Mouse (Mus musculus): ENCODE measurements around the gene Idh2.

The Idh2 gene

DNA sequence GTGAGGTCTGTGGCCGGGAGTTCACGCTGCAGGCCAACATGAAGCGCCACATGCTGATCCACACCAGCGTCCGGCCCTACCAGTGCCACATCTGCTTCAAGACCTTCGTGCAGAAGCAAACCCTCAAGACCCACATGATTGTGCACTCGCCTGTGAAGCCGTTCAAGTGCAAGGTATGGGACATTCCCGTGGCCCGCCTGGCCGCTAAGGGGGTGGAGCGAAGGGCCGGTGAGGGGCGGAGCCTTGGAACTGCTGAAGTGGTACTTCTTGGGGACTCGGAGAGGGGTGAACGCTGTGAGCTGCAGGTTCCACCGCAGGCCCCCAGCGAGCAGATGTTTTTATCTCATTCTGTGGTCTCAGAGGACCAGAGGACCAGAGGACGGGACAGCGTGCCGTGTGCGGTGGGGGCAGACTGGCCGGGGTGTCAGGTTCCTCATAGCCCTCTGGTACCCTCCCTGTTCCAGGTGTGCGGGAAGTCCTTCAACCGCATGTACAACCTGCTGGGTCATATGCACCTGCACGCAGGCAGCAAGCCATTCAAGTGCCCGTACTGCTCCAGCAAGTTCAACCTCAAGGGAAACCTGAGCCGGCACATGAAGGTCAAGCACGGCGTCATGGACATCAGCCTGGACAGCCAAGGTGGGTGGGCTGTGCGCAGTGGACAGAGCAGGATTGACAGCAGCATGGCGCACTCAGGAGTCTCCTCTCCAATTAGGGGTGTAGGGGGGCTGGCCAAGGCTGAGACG lies 29.0 kb downstream of the Idh2 start:
- DNase-seq (ENCODE audit: low read depth, low spot score) = no peak

DNA sequence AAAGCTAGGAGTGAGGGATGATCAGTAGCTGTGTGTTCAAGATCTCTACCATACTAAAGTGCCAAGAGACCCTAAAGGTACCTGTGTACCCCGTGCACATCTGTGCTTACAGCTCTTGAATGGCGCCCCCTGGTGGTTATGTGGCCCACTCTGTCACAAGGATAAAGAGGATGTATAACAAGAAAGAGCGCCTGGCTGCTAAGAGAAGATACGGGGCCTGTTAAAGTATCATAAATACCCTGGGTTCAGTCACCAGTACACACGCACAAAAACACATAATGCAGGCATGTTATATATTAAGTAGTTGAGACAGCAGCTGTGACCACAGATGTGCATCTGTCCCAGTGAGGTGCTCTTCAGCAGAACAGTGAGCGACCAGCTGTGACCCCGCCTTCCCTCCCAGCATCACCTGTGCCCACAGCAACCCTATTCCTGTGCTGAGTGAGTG lies 30.7 kb downstream of the Idh2 start:
- DNase-seq (ENCODE audit: low read depth, low spot score) = peak; percentile 58

DNA sequence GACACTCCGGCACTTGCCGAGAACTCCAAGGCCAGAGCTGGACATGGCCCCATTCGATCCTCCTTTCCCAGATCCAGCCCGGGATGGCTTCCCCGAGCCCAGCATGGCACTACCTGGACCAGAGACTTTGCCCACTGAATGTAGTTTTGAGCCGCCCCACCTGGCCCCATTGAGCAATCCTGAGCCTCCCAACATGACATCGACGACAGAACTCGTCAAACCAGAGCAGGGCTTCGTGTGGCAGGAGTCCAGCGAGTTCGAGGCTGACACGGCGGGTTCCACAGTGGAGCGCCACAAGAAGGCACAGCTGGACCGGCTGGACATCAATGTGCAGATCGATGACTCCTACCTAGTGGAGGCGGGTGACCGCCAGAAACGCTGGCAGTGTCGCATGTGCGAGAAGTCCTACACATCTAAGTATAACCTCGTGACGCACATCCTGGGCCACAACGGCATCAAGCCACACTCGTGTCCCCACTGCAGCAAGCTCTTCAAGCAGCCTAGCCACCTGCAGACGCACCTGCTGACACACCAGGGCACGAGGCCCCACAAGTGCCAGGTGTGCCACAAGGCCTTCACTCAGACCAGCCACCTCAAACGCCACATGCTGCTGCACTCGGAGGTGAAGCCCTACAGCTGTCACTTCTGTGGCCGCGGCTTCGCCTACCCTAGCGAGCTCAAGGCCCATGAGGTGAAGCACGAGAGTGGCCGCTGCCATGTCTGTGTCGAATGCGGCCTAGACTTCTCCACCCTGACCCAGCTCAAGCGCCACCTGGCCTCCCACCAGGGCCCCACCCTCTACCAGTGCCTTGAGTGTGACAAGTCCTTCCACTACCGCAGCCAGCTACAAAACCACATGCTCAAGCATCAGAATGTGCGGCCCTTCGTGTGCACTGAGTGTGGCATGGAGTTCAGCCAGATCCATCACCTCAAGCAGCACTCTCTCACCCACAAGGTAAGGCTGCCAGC lies 33.3 kb downstream of the Idh2 start:
- no peak for DNase-seq (ENCODE audit: low read depth, low spot score)

DNA sequence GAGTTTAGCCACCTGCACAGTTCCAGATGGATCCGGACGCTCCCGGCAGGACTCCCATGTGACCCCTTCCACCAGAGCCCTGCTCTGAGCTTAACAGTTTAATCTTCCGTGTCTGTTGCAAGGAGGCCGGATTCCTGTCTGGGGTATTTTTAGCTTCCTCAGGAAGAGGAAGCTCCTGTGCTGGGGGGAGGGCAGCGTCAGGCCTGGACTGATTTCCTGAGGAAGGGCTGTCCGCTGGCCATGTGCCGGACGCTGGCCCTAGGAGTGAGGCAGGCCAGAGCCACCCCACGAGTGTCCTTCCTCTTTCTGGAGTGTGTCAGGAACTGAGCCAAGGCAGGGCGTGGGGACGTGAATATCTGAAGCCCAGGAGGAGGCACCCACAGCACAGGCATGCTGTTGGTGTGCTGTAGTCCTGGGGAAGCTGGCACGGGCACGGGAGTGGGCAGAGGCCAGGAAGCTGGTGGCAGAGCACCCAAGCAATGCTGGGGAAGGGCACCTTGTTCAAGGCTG lies 36.3 kb downstream of the Idh2 start:
- DNase-seq (ENCODE audit: low read depth, low spot score) = peak; percentile 75

DNA sequence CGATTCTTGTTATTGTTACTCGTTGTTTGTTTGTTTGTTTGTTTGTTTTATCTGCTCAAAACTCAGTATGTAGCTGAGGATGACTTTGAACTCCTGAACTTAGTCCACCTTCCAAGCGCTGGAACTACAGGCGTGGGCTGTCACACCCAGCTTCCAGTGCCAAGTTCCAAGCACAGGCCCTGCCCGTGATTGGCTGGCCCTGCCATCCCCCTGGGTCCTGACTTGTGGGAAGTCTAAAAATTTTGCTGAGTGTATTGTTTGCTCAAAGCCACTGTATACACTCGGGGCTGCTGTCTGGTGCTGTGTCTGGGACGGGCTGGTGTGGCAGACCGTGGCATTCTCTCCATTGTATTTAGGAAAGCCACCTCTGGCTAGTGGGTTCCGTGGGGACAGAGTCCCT lies 37.4 kb downstream of the Idh2 start:
- no peak for DNase-seq (ENCODE audit: low read depth, low spot score)

DNA sequence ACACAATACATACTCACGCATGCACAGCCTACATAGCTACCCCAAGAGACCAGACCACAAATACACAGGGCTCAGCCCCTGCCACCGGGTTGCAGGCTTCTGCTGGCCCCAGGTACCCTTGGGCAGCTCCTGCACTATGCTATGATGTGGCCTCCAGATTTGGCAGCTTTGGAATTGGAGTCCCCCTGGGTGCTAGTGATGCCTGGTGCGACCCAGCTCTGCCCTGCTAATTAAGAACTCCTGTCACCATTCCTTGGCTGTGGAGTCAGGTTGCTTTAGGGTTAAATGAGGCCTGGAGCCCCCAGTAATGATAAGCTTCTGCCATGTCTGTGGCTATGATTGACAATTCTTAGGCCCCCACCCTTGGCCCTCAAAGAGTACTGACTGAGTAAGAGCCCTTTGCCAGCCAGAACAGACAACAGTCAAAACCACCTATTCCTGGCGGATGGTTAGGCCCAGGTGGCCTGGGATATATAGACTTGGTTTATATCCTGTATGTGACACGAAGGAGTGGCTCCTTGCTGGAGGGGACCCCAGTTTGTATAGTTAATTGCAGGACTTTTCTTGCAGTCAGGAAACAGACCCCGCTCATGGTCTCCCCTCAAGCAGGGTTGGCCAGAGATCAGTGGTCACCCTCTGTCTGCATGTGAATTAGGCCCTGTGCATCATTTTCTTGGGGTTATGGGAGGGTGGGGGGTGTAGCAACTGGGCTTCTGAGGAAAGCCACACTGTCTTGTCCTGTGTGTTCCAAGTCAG lies 38.1 kb downstream of the Idh2 start:
- DNase-seq (ENCODE audit: low read depth, low spot score) = no peak

DNA sequence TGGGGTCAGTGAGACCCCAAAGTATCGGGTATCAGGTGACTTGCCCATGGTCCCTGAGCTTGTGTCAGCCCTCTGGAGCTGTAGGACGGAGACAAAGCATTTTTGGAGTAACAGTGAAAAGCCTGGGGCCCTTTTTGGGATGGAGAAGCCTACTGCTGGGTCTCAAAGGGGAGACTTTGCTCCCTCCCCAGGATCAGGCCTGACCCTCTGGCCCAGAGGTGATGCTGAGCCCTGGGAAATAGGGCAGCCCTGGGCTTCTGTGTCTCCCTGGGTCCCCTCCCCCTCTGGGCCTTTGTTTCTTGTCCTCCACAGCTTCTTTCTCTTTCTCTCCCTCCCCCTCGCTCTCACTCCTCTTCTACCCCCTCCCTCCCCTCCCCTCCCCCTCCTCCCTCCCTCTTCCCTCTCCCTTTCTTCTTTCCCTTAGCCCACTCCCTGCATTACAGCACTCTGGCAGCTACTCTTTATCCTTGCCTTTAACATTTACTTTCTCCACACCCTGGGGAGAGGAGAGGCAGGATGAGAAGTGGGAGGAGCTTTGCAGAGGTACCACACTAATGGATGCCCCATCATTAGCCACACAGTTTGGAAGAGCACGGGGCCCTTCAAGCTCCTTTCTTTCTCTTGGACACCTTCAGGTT lies 39.1 kb downstream of the Idh2 start:
- no peak for DNase-seq (ENCODE audit: low read depth, low spot score)

DNA sequence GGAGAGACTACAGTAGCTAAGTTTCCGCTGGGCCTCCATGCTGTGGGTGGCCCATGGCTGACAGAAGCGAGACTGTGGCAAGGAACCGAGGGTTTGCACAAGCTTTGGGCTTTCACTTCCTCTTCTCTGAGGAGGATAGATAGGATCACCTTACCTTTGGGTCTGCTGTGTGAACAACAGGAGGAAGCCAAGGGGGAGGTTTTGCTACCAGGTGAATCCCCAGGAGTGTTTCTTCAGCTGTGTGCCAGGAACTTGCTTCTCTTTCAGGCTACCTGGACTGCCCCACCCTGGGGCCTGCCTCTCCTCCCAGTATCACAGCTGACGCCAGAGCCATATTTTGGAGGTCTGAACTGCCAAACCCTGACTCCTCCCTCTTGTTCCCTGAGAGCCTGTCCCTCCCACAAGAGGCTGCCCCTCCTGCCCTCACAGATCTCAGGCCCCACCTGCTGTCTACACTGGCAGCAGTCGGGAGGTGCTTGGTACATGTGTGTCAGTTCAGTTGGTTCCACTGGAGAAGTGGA lies 40.2 kb downstream of the Idh2 start:
- no peak for DNase-seq (ENCODE audit: low read depth, low spot score)

DNA sequence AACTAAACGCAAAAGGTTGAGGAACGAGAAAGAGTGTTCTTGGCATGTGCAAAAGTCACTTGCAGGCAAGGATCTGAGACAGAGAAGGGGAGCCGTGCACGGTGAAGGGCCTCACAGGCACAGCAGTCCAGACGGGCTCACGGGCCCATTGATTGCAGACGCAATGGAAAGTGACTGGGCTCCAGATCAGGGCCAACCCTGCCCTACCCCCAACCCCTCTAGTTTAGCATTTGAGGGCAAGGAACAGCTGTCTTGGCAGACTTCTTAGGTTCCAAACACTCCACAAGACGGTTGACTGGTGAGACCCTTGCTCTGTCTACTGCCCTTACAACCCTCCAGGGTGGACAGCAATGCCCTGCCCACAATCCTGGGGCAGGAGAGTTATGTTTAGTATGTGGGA lies 41.7 kb downstream of the Idh2 start:
- no peak for DNase-seq (ENCODE audit: low read depth, low spot score)

DNA sequence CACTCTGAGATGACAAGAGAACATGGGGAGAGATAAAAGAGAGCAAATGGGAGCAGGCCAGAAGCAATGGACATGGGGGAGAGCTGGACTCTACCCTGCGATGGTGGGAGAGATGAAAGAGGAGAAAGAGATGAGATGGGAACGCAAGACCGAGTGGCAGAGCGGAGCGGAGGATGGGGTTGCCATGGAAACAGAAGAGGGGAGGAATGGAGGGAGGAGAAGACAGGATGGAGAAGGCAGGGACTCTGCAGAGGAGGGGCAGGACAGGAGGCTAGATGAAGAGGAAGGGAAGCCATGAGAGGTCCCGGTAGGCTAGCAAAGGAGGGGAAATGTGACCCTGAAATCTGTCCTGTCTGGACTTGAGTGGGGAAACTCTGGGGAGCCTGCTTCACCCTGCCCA lies 42.9 kb downstream of the Idh2 start:
- no peak for DNase-seq (ENCODE audit: low read depth, low spot score)

DNA sequence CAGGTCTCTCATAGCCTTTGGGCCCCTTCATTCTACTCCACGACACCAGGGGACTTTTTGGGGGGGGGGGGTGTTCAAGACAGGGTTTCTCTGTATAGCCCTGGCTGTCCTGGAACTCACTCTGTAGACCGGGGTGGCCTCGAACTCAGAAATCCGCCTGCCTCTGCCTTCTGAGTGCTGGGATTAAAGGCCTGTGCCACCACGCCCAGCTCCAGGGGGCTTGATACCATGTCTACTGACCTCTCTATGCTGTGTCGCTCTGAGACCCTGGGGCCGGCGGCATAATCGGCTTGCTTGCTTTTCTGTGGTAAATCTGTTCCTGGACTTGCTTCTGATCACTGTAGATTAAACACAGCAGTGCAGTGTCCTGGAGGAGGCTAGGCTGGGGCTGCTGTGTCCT lies 44.0 kb downstream of the Idh2 start:
- no peak for DNase-seq (ENCODE audit: low read depth, low spot score)

DNA sequence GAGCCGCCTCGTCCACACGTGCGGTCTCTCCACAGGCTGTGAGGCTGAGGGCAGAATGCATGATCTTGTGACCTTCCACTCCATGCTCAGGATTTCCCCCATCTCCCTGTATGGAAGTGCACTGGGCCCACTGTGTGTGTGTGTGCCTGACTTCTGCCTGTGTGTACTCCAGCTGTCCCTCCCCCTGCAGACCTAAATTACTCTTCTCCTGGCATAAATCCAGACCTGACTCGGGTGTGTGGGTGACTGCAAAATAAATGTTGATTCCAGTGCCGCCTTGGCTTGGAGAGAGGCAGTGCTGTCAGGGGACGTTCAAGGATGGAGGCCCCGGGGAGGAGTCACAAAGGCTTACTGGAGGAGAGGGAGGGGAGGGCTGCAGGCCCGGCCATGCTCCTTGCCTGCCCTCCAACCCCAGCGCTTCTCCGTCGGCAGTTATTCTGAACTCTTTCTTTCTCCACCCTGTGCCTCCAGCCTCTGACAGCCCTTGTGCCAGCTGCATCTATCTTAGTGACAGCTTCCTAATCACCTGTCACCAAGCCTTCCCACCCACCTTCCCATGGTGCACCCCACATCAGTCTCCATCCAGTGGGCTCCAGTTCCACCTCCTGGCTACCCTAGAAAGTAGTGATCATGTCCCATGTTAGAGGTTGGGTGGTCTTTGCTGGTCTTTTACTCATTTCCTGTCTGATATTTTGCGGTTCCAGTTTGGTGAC lies 45.4 kb downstream of the Idh2 start:
- peak; percentile 20 for DNase-seq (ENCODE audit: low read depth, low spot score)

DNA sequence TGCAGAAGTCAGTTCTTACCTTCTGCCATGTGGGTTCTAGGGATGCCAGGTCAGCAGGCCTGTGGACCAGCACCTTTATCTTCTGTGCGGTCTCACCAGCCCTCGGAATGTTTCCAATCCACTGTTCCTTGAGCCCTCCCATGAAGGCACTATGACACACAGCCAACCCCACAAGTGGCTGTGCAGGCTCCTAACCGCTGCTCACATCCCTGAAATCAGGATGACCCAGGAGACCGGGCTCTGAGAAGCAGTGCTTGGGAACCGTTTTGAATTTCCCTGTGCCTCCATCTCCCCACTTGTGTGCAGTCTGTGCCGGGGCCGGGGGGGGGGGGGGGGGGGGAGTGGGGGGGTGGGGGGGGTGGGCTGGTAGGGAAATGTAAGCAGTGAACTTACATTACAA lies 46.9 kb downstream of the Idh2 start:
- DNase-seq (ENCODE audit: low read depth, low spot score) = no peak

DNA sequence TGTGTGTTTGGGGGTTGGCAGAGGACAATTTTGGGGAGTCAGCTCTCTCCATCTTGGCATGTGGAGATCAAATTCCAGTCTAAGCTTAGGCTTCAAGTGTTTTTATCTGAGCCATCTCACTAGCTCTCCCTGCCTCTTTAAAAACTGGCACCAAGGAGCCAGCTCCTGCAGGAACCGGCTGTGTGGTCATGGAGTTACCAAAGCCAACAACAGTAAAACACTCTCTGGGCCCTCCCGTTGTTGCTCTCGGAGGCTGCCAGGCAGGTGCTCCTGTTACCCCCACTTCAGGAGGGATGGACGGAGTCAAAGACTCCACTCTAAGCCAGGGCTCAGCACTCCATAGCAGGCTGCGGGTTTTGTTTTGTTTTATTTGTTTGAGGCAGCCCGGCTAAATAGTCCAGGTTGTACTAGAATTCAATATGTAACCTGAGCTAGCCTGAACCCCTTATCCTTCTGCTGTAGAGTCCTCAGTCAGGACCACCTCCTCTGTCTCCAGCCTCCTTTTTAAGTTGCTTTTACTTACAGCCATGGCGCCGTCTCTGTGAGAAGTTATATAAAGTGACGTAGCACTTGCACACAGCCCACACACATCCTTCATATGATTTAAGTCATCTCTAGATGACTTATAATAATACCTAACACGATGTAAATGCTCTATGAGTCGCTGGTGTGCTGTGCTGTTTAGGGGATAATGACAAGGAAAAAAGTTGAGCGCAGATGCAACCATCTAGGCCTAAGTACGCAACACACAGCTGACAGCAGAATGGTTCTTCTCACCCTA lies 48.3 kb downstream of the Idh2 start:
- no peak for DNase-seq (ENCODE audit: low read depth, low spot score)

DNA sequence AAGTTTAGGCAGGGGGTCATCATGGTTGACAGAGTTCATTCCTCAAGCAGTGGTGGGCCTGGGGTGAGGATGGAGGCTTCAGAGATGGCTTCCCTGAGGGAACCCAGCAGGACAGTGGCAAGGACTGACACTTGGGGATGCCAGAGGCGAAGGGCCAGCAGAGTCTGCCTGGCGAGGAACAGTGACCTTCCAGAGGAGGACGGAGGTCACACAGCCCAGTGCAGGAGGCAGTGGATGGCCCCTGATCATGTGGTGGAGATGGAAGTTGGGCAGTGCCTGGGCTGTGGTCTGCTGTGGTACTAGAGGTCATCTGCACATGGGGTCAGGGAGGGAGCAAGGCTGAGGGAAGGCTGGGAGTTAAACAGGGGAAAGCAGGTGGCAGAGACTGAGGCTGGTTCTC lies 49.9 kb downstream of the Idh2 start:
- DNase-seq (ENCODE audit: low read depth, low spot score) = no peak

DNA sequence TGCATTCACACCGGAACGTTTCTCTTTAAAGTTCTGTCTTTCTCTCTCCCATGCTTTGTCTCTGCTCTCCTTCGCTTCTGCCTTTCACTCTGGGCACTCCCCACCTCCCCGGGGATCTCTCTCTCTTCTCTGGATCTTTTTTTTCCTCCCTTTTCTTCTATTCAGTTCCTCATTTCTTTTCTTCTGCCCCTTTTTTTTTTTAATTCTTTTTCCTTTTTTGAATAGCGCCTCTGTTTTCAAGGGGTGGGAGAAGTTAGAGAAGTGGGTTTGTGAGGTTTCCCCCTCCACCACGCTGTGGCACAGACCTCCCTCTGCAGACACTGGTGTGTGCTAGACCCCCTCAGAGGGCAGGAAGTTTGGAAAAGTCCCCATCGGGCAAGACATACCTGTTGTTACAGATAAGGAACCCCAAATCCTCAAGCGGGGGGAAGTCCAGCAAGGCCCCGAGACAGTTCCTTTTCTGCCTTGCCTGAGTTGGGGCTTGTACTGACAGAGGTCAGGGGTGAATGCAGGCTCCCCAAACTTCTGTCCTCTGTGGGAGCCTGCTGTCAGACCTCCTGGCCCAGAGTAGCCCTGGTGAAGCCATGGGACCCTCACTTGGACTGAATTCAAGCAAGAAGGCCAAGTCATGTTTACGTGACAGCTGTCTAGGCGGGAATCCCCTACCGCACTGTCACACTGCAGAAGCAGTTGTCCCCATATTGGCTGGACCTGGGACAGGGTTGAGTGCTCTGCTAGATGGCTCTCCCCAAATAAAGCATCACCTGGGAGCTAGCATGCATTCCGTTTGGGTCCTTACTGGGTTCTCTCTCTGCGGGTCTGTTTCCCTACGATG lies 51.1 kb downstream of the Idh2 start:
- no peak for DNase-seq (ENCODE audit: low read depth, low spot score)

DNA sequence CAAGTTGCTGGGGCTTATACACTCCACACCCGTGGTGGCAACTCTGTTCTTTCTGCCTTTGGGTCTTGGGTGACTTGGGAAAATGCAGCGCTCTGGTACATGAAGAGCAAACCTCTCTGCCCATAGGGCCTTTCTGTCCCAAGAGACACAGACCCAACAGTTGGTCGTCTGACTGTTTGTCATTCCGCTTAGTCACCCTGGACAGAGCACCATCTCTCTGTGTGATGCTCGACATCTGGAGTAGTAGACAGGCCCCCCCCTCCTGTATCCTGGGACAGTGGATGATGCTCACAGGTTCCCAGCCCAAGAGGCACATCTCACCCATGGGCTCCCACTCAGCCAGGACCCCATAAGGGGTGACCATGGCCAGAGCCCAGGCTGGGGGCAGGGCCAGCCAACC lies 51.9 kb downstream of the Idh2 start:
- no peak for DNase-seq (ENCODE audit: low read depth, low spot score)

DNA sequence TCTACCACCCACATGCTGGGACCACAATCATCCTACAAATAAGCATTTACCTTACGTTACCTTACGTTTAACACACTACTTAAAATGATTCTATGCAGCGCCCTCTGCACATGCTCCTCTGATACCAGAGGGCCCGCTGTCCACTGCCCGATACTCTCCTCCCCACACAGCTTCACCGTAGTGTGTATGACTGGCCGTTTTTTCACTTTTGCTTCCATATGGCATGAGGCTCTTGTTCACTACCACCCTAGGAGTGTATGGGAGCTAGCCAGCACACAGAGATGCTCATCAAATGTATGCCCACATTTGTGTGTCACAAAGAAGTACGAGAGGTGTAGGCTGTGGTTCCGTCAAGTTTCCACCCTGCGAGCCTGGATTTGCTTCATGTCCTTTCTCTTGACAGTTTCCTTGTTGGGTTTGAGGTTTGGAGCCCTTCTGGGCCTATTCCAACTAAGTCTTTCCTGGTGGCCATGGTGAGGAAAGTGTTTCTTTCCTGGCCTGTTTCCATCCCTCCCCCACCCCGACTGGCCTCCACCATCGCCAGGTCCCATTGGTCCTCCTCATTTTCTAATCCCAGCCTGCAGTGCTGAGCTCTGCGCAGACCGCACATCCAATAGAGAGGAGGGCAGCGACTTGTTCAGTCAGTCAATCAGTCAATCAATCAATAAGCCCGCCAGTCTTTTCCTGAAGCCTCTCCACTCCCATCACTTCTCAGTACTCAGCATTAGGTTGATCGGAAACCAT lies 52.9 kb downstream of the Idh2 start:
- no peak for DNase-seq (ENCODE audit: low read depth, low spot score)

Measured in retina, postnatal 7 days (tissue).